Mouse (Mus musculus) layer of hippocampus, adult 8-10 months (tissue): ENCODE measurements around the gene Enox1. TPM values are rescaled to one million over a fixed set of nuclear protein-coding genes. Genes with fewer than 3 reads are reported as not detected.
A peak's percentile ranks its signal among the peaks of the same experiment; 100 is the strongest.

ENCODE experiments used
- DNase-seq, 2 experiments: peaks; one replicate each; pipeline ENCODE4 v3.0.0; 2022; ENCODE audit warnings: low spot score in 2 of 2
- total RNA-seq, 4 experiments: library from RNA; stranded (reverse); gene quantifications; 2 replicates each; pipeline ENCODE4 v1.2.4; 2022

The Enox1 gene
- total RNA-seq, 4 experiments from 2014 or later, result 52.2 to 66.6 (median 56.4) TPM

GRCm38 (mm10) chr14:77272931-77273446 is 116.4 kb downstream of the Enox1 start:
- DNase-seq, result no peak

DNA sequence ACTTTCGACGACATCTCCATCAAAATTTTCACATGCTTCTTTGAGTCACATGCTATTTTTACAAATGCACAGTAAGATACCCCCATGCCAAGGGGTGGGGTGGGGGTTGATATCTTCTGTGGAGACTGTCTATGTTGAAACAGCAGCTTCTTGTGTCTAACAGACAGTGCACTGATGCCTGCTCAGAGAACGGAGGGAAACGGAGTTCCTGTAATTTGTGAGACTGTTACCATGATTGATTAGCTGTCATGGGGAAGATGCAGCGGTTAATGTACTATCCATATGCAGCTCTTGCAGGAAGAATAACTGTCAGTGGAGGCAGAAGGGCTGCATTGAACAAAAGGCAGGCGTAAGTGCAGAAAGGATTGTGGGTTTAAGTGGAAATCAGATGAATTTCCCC is 117.2 kb downstream of the Enox1 start:
- DNase-seq, result no peak

DNA sequence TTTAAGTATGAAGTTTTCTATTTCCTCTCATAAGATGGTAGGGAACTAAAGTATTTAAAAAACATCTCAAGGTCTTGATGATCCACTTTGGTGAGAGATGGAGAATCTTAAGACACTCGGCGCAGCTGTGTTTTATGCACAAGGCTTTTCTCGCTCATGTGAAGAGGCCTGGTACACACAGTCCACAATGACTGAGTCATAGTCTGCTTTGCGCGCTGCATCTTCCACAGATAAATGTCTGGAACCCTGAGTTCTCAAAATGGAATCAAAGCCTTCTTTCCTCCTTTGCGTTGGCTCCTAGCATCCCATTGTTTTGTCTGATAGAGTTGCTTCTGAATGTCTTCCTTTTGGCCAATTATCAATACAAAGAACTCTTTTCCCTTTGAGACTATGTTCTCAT is 119.0 kb downstream of the Enox1 start:
- no peak for DNase-seq

- no peak for DNase-seq
Observed at GRCm38 (mm10) chr14:77279143-77279542, 122.6 kb downstream of the Enox1 start.

DNA sequence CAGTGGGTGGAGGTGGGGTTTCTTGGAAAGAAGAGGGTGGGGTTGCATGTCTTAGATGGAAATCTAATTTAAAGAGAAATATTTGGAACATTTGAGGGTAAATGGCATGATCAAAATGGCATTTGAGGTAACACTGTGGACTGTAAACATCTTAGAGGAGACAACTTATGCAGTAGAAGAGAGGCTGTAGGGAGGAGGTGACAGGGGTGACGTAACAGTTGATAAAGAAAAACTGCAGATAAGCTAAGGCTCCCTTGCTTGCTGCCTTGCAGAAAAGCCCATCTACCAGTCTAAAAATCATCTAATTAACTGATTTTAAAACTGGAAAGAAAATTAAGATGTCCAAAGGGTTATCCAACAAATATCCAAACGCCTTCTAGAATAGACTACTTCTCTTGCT is 123.9 kb downstream of the Enox1 start:
- no peak for DNase-seq

DNA sequence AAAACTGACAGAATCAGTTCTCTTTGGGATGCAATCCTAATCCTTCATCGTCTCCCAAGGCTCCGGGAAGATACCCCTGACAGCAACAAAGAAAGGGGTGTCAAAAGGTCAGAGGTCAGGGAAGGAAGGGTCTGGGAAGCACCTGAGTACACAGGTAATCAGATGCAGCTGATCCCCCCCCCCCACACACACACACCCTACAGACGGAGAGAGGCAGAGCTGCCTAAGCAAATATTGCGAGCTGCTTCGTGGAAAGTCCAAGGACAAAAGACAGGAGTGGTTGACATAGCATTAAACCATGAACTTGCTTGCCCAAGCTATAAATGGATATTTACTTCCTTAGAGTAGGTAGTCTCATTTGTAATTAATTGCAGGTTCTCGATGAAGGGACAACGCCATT is 124.3 kb downstream of the Enox1 start:
- DNase-seq, result no peak

DNA sequence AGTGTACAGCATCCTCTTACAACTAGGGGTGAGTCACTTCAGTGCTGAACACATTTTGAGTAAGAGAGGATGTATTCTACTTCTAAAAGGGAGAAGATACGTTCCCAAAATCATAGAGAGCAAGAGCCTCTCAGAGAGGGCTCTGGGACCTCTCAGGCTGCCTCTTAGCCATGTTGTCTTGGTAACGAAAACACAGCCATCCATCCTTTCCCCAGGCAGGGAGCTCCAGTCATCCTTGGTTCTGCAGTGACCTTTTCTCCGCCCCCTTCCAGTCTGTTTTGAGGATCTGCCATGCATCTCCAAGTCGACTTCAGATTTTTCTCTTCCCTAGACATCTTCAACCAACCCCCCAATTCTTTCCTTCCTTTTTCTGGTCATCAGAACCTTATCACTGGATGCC is 127.4 kb downstream of the Enox1 start:
- DNase-seq, result peak in 1 of 2 experiments; percentile 38

- no peak for DNase-seq
Observed at GRCm38 (mm10) chr14:77285453-77285852, 128.9 kb downstream of the Enox1 start.

DNA sequence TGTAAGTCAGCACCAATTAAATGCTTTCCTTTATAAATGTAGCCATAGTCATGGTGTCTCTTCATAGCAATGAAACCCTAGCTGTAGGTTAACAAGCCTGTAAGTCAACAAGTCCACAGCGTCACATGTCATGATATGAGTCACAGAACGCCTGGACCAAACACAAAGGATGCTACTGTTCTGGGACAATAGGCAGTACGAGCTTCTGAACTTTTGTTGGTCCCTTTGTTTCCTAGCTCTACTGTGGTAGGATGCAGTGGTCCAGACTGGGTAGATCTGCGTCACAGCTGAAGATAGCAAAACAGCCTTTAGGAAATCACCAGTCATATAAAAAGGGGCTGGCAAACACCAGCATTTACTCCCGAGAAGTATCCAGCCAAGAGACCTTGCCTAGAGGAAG is 135.2 kb downstream of the Enox1 start:
- peak in 1 of 2 experiments; percentile 33 for DNase-seq

DNA sequence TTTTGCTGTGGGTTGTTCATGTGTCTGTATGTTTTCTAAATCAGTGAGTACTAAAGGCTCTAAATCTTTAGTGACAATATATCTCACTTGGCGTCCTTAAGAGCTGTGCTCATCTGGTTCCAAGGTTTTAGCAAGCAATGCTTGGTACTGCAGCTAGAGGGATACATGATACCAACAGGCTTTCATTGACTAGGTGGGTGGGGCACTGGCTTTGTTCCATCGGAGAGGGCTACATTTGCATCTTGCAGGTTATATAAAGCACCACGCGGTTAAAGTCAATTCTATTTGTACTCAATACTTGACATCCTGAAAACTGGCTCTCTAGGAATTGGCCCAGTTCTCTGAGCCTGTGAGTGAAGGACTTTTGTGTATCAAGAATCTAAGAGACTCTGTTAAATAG is 140.5 kb downstream of the Enox1 start:
- no peak for DNase-seq

DNA sequence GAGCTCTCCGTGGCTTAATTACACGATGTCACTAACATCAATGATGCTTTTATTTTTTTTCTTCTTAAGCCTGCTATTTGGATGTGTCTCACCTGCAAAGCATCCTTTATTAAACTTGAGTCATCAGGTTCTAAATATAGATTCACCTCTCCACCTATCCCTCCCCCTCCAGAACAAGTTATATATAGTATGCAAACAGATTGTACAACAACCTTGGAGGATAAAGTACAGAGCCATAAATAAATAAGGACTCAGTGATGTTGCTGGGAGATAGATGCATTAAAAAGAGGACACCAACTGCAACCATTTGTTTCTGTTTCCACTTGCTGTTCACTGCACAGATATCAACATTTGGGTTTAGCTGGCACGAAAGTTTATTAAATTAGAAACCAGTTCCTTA is 141.8 kb downstream of the Enox1 start:
- no peak for DNase-seq

DNA sequence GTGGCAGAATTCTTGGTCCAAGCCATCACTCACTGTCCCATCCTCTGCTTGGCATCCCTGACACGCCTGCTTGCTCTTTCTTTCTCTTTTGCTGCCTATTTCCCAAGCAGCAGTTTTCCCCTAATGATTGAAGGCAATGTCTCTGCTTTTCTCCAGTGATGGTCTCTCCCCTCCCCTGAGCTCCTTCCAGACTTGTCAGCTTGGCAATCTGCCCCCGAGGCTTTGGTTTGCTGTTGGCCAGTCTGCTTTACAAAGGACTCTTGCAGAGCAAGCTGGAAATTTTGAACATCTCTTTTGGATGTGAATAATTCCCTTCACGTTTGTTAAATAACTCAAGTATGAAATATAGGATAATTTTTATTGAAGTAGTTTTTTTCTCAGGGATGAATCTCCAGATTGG is 153.0 kb downstream of the Enox1 start:
- DNase-seq, result no peak

- no peak for DNase-seq
Observed at GRCm38 (mm10) chr14:77311456-77311855, 154.9 kb downstream of the Enox1 start.

DNA sequence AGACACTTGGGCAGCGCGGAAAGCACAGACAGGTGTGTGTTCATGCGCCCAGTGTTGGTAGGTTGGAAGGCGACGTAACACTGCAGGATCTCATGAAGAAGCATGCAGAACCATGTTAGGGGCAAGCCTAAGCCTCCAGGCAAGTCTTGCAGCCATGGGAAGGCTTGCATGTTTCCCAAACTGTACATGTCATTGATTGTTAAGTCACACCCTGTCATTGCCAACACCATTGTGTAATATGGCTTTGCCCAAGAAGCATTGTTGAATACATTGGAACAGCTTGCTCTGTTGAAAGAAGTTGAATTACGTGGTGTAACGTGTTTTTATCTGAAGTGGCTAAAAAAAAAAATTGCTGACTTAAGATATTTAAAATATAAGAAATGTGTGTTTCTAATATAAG is 162.8 kb downstream of the Enox1 start:
- no peak for DNase-seq

DNA sequence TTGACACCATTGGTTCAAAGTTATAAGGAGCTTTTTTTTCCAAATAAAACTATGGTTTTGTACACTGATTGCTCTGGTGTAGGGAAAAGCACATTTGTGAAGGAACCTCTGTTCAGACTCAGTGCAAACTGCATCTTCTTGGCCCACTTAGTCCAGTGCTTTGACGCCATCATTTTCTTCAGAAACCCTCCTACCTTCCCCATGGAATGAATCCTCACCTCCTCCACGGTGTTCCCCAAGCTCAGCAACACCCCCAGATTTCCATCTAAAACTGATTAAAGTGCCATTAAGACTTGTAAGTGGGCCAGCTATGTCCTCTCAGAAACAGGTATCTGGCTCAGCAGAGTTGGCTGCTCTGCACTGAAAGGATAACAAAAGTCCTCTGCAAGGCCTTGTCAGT is 167.8 kb downstream of the Enox1 start:
- no peak for DNase-seq

DNA sequence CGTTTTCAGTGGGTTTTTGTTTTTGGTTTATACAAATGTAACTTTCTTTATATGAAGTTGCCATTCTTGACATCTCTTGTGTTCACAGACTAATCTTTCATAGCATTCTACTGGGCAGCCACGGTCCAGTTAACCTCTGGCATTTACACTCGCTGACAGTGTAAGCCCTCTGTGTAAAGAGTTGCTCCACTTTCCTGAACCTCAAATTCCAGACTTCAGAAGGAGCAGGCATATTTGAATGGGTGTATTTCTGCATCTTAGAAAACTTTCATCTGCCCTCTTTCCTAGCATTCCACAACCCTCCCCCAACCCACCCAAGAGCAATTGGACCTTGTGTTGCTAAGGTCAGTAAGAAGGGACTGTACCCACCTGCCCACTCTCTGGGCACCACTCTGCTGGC is 171.1 kb downstream of the Enox1 start:
- DNase-seq, result no peak

DNA sequence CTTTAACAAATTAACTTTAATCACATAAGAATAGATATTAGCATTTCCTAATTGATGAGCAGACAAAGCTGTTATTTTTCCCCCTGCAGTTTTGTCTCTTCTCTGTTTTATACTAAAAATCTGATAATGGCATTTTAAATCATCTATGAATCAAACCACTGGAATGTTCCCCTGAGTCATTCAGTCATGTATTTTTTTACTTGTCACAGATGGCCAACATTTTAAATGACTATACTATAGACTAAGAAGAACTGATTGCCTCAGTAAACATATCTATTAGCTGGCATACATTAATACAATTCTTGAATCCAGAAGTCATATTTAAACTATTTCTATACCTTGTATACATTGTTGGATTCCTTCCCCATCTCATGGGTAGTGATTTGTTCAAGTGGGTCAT is 173.2 kb downstream of the Enox1 start:
- no peak for DNase-seq

DNA sequence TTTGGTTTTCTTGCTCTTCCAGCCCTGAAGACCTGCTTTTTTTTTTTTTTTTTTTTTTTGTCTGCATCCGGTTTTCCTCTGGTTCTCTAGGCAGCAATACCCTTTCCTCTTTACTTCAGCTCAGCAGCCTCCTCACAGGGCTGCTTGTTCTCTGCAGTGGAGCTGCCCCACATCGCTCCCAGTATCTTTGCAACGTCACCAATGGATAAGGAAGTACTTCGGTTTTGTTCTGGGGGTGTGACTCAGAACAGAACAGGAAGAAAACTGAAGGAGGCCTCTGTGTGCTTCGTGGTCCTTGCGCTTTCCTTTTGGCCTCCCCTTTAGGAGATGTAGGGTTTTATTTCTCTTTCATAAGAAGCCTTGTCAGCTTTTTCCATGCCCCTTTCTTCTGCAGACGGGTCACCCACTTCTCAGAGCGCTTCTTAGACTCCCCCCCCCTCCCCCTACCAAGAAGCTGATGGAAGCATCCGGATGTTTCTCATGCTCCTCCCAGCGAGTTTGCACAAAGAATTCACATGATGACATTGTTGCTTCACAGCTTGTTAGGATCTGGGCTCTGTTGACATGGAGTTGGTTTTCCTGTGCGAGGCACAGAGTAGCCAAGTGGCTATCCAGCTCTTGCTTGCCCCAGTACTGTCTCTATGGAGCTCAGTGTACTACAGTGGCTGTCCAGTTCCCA is 187.2 kb downstream of the Enox1 start:
- DNase-seq, result no peak

DNA sequence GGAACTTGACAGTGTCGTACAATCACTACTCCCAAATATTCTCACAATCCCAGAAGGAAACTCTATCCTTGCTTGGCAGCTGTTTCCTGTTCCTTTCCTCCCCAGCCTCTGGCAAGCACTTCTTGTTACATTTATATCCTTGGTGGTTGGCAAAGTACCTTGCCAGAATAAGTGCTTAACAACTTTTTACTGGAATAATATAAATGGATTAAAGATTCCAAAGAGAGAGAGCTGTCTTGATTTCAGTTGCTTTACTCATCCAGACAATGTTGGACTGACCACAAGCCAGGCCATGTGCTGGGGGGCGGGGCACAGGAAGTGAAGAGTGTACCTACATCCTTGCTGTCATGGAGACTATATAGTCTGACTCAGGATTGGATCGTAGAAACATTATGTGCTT is 189.7 kb downstream of the Enox1 start:
- no peak for DNase-seq

- no peak for DNase-seq
Observed at GRCm38 (mm10) chr14:77351803-77352352, 195.3 kb downstream of the Enox1 start.

- DNase-seq, result no peak
Observed at GRCm38 (mm10) chr14:77362662-77363061, 206.1 kb downstream of the Enox1 start.

GRCm38 (mm10) chr14:77368411-77368810 is 211.8 kb downstream of the Enox1 start:
- DNase-seq, result no peak

GRCm38 (mm10) chr14:77369070-77369469 is 212.5 kb downstream of the Enox1 start:
- DNase-seq, result no peak
